Mouse (Mus musculus) hindbrain, embryonic 11.5 days (tissue): ENCODE measurements around the gene Ganab. TPM values are rescaled to one million over a fixed set of nuclear protein-coding genes. Genes with fewer than 3 reads are reported as not detected.

Experiments used
- ATAC-seq: fragments of 200-750 bp; cut with Nextera tagmentation; 2 replicates; pipeline ENCODE4 v1.8.0; 2017; ENCODE audit warnings: mild to moderate bottlenecking, moderate TSS enrichment, moderate library complexity; ENCODE audit not compliant: low FRiP score
- DNase-seq: peaks from one replicate; pipeline ENCODE4 v3.0.0-alpha.2; 2015; ENCODE audit warnings: low spot score
- H3K27ac ChIP-seq: fragments of 300-500 bp; sonication (generic); 2 replicates; pipeline ENCODE4 v1.5.1; 2014; ENCODE audit warnings: mild to moderate bottlenecking, low read depth, low read length
- H3K27me3 ChIP-seq: fragments of 300-500 bp; sonication (generic); 2 replicates; pipeline ENCODE4 v1.6.1; 2014; ENCODE audit warnings: mild to moderate bottlenecking, low read length, moderate library complexity, mixed read lengths; ENCODE audit not compliant: control insufficient read depth, insufficient read depth
- H3K36me3 ChIP-seq: fragments of 300-500 bp; sonication (generic); 2 replicates; pipeline ENCODE4 v1.6.1; 2014; ENCODE audit warnings: mild to moderate bottlenecking, low read length, moderate library complexity, mixed read lengths; ENCODE audit not compliant: control insufficient read depth, insufficient read depth
- H3K4me1 ChIP-seq: fragments of 300-500 bp; sonication (generic); replicated peaks from 2 replicates; pipeline ENCODE4 v1.6.1; 2014; ENCODE audit warnings: low read length, mixed read lengths; ENCODE audit not compliant: control insufficient read depth, insufficient read depth
- H3K4me2 ChIP-seq: fragments of 300-500 bp; sonication (generic); replicated peaks from 2 replicates; pipeline ENCODE4 v1.6.1; 2014; ENCODE audit warnings: mild to moderate bottlenecking, low read depth, low read length
- H3K4me3 ChIP-seq: fragments of 300-500 bp; sonication (generic); 2 replicates; pipeline ENCODE4 v1.5.1; 2014; ENCODE audit warnings: low read depth, low read length
- H3K9ac ChIP-seq: fragments of 300-500 bp; sonication (generic); 2 replicates; pipeline ENCODE4 v1.6.1; 2014; ENCODE audit warnings: low read depth, low read length
- H3K9me3 ChIP-seq: fragments of 300-500 bp; sonication (generic); 2 replicates; pipeline ENCODE4 v1.6.1; 2016; ENCODE audit warnings: low read length; ENCODE audit not compliant: control insufficient read depth
- WGBS: fragments of 180-500 bp; shearing (Covaris S2); extraction: QIAGEN DNeasy Blood & Tissue Kit; methylation state at CpG from one replicate; pipeline ENCODE4 v1.1.7; 2014; 5-methylcytosine and 5-hydroxymethylcytosine counted together
- polyA plus RNA-seq: library from polyadenylated mRNA; unstranded; fragments of >200 nt; fragmentation: Nextera tagmentation; extraction: Ambion mirVana; gene quantifications from 2 replicates; pipeline ENCODE4 v1.2.1, GENCODE M21; 2014

Gene Ganab
- polyA plus RNA-seq, result 89.8 and 102 TPM in 2 replicates

DNA sequence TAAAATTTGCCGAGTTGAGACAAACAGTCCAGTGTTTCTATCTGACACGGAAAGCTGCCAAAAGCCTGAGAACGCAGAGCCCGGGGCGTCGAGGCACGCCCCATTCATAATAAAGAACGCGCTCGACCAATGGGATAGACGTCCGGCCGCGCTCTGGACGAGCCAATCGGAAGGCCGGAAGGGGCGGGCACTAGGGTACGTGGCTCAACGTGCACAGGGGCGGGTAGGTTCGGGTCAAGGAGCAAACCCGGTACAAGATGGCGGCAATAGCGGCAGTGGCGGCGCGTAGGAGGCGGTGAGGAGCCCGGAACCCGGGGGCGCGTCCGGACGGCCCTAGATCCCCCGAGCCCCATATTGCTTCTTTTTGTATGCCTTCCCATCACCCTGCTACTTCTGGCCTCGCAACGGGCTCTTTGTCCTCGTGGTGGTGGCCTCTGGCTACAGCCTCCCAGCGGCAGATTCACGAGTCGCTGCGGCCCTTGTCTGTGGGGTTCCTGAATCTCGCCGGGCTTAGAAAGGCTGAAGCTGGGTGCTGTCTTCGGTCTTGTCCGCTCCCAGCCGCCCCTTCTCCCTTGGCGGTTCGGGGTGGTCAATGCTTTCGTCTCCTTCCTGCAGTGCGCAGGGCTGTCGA is at the start of gene Ganab:
TSS of gene Ganab (plus strand) at position 207 of the 631 bp plus-strand sequence.
- H3K27me3 ChIP-seq, result no peaks in the 10 kb centered on the region
- no peaks in the 10 kb centered on the region for H3K9me3 ChIP-seq
- peaks cover 11% of the 10 kb centered on the region for H3K4me1 ChIP-seq
- H3K9ac ChIP-seq, result peak within 1 kb of the TSS; percentile 97
- peak within 1 kb of the TSS; percentile 70 for H3K4me2 ChIP-seq
- peak within 1 kb of the TSS; percentile 79 for H3K27ac ChIP-seq
- peak; percentile 98 for ATAC-seq
- under 1% methylated on average over 53 of the region's 53 CpGs for WGBS
- peak; percentile 97 for DNase-seq
- H3K4me3 ChIP-seq, result peak within 1 kb of the TSS; percentile 99
- H3K36me3 ChIP-seq, result no peaks in the 10 kb centered on the region

DNA sequence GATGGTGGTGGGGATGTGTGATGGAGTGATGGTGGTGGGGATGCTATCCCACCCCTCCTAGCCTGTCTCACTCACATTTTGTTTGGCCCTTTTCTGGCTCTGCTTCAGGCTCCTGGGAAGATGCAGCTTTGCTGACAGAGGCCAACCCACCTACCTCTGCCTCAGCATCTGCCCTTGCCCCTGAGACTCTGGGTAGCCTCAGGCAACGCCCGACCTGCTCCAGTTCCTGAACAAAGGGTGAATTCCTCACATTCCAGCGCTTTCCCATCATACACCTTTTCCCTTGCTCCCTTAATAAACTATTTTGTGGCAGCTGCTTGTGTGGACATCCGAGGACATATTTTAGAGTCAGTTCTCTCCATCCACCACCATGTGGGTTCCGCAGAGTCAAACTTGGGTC is 49.5 kb upstream of the Ganab start:
- no peak overlapping the region for H3K4me2 ChIP-seq
- no peak for ATAC-seq
- no peak overlapping the region for H3K9ac ChIP-seq
- H3K36me3 ChIP-seq, result 0 out of 2 replicates have a peak, but pooled peaks cover 9% of the 10 kb centered on the region
- no peaks in the 10 kb centered on the region for H3K27me3 ChIP-seq
- H3K27ac ChIP-seq, result no peak overlapping the region
- no peaks in the 10 kb centered on the region for H3K9me3 ChIP-seq
- H3K4me1 ChIP-seq, result no peaks in the 10 kb centered on the region; the same call in 1 of the 2 replicates
- WGBS, result 68% methylated on average over 5 of the region's 5 CpGs
- DNase-seq, result no peak
- H3K4me3 ChIP-seq, result no peak overlapping the region

DNA sequence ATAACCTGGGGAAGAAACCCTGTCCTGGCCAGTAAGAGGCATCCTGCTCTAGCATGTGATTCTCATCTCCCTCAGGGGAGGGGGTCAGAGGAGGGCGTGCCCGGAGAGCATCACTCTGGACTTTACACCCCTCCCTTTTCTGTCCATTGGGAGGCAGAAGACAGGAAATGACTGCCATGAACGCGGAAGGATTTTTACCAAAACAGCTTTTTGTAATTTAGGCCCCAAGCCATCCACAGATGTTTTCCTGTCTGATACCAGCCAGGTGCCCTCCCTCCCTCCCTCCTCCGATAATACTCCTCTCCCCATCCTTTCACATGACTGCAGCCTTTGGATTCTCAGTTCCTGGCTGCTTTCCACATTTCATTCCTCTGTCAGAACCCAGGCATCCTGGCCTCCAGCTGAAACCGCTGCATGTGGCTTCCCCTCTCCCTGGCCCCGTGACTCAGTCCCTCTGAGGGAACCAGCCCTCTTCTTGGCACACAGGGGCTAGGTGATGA is 47.4 kb upstream of the Ganab start, which contains the start of gene Lrrn4cl:
TSS of gene Lrrn4cl (plus strand) at position 367 of the 500 bp plus-strand sequence.
- Histone ChIP-seq H3K9ac (no peak within 1 kb of the TSS), H3K4me1 (no peaks in the 10 kb centered on the region; the same call in 1 of the 2 replicates), H3K36me3 (0 out of 2 replicates have a peak, but pooled peaks cover 9% of the 10 kb centered on the region), H3K4me2 (no peak within 1 kb of the TSS), H3K9me3 (no peaks in the 10 kb centered on the region), H3K27me3 (no peaks in the 10 kb centered on the region), H3K4me3 (no peak within 1 kb of the TSS), H3K27ac (no peak within 1 kb of the TSS)
- ATAC-seq (no peak), DNase-seq (peak; percentile 37)
- WGBS, result 24% methylated on average over 7 of the region's 7 CpGs

DNA sequence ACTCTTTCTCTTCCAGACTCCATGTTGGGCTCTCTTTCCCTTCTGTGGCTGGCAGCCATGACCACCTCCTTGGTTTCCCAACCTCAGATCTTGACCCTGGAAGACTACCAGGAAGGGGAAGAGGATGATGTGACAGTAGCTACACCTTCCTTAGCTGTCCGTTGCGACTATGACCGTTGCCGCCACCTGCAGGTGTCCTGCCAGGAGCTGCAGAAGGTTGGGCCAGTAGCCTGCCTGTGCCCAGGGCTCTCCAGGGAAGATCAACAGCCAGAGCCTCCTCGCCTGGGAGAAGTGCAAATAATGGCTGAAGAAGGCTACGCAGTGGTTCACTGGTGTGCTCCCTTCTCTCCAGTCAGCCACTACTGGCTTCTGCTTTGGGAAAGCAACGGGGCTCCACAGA is 46.2 kb upstream of the Ganab start:
- H3K9me3 ChIP-seq, result no peaks in the 10 kb centered on the region
- no peak overlapping the region for H3K4me2 ChIP-seq
- no peak for ATAC-seq
- WGBS, result 55% methylated on average over 7 of the region's 7 CpGs
- no peaks in the 10 kb centered on the region for H3K27me3 ChIP-seq
- H3K9ac ChIP-seq, result no peak overlapping the region
- no peak overlapping the region for H3K4me3 ChIP-seq
- no peak for DNase-seq
- H3K4me1 ChIP-seq, result no peaks in the 10 kb centered on the region; the same call in 1 of the 2 replicates
- 0 out of 2 replicates have a peak, but pooled peaks cover 5% of the 10 kb centered on the region for H3K36me3 ChIP-seq
- no peak overlapping the region for H3K27ac ChIP-seq

DNA sequence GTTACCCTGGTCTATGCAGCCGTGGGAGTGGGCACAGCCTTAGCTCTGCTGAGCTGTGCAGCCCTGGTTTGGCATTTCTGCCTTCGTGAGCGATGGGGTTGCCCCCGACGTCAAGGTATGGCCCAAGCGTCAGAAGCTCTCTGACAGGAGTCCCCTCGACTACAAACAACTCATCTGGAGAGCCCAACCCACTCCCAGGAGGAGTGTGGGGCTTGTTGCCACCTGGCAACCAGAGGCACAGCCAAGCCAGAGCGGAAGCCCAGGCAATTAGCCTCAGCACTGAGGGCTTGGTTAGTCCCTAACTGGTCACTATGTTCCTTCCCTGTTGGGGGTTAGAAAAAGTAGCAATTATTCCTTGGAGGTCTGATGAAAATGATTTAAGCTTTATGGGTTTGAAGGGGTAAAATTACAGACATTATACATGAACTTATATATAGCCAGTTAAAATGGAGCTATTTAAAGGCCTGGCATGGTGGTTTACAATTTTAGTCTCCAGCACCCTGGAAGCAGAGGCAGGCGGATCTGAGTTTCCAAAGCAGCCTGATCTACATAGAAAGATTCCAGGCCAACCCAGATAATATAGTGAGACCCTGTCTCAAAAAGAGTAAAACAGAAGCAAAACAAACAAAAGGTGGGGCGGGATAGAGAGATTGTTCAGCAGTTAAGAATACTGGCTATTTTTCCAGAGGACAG is 45.5 kb upstream of the Ganab start:
- DNase-seq (no peak), ATAC-seq (no peak)
- H3K4me3 ChIP-seq, result no peak overlapping the region
- H3K27ac ChIP-seq, result no peak overlapping the region
- H3K4me1 ChIP-seq, result no peaks in the 10 kb centered on the region; the same call in 1 of the 2 replicates
- WGBS, result 60% methylated on average over 10 of the region's 10 CpGs
- no peak overlapping the region for H3K4me2 ChIP-seq
- H3K27me3 ChIP-seq, result no peaks in the 10 kb centered on the region
- no peak overlapping the region for H3K9ac ChIP-seq
- H3K36me3 ChIP-seq, result 0 out of 2 replicates have a peak, but pooled peaks cover 1% of the 10 kb centered on the region
- H3K9me3 ChIP-seq, result no peaks in the 10 kb centered on the region

DNA sequence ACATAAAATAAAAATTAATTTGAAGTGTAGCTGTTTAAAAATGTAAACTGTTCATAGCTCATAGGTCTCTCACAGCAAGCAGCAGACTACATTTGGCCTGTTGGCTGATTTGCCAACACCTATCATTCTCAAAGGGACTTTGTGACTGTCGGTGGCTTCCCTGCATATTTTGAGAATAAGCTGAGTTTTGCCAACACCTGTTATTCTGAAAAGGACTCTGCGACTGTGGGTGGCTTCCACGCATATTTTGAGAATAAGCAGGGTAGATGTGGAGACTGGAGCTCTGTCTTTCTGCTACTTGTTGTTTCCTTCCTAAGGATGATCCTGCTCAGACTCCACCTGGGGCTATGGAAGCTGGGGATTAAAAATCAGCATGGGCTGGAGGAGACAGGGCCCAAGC is 44.8 kb upstream of the Ganab start:
- no peak overlapping the region for H3K4me3 ChIP-seq
- no peaks in the 10 kb centered on the region for H3K27me3 ChIP-seq
- DNase-seq (no peak), ATAC-seq (no peak)
- no peaks in the 10 kb centered on the region for H3K9me3 ChIP-seq
- 82% methylated on average over 3 of the region's 3 CpGs for WGBS
- H3K4me2 ChIP-seq, result no peak overlapping the region
- H3K36me3 ChIP-seq, result no peaks in the 10 kb centered on the region
- H3K27ac ChIP-seq, result no peak overlapping the region
- H3K4me1 ChIP-seq, result no peaks in the 10 kb centered on the region; the same call in 1 of the 2 replicates
- no peak overlapping the region for H3K9ac ChIP-seq

DNA sequence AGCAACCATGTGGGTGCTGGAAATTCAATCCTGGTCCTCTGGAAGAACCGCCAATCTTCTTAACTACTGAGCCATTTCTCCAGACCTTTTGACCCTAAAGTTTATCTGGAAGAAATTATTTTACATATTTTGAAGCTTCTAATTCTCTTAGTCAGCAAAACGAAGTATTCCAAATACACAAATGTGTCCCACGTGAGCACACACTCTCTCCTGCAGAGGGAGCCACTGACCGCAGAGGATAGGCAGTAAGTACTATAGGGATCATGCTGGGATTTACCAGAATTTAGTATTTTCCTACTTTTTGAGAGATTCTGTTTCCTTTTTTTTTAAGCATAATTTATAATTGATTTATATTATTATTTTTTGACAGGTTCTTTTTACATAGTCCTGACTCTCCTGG is 40.2 kb upstream of the Ganab start:
- no peaks in the 10 kb centered on the region for H3K36me3 ChIP-seq
- ATAC-seq, result no peak
- no peak overlapping the region for H3K27ac ChIP-seq
- no peaks in the 10 kb centered on the region for H3K9me3 ChIP-seq
- 43% methylated on average over 4 of the region's 4 CpGs for WGBS
- H3K4me1 ChIP-seq, result no peaks in the 10 kb centered on the region
- DNase-seq, result peak; percentile 56
- no peak overlapping the region for H3K9ac ChIP-seq
- no peaks in the 10 kb centered on the region for H3K27me3 ChIP-seq
- no peak overlapping the region for H3K4me3 ChIP-seq
- no peak overlapping the region for H3K4me2 ChIP-seq

DNA sequence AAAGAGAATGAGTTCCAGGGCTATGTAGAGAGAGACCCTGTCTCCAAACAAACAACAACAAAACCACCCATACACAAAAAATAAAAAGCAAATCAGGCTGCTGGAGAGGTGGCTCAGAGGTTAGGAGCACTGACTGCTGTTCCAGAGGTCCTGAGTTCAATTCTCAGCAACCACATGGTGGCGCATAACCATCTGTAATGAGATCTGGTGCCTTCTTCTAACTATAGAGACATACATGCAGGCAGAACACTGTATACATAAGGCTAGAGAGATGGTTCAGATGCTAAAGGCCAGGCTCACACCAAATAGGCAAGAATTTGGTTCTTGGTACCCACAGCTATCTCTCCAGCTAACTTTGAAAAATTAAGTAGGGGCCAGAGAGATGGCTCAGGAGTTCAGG is 38.9 kb upstream of the Ganab start:
- no peaks in the 10 kb centered on the region for H3K27me3 ChIP-seq
- H3K9ac ChIP-seq, result no peak overlapping the region
- H3K4me2 ChIP-seq, result no peak overlapping the region
- DNase-seq, result peak; percentile 30
- H3K27ac ChIP-seq, result no peak overlapping the region
- no peaks in the 10 kb centered on the region for H3K36me3 ChIP-seq
- H3K4me1 ChIP-seq, result no peaks in the 10 kb centered on the region
- H3K9me3 ChIP-seq, result no peaks in the 10 kb centered on the region
- 17% methylated on average over 1 of the region's 1 CpGs for WGBS
- ATAC-seq, result no peak
- no peak overlapping the region for H3K4me3 ChIP-seq
